Mouse (Mus musculus): ENCODE results near the gene Smoc1. TPM values are rescaled to one million over a fixed set of nuclear protein-coding genes. Genes with fewer than 3 reads are reported as not detected.

Gene Smoc1
- 27.8 and 29.9 TPM in 2 replicates for polyA plus RNA-seq (2015; fragmentation: Nextera tagmentation; extraction: Ambion mirVana)

- peak within 1 kb of the TSS; percentile 57 for H3K27ac ChIP-seq
- peak within 1 kb of the TSS; percentile 76 for H3K9ac ChIP-seq
- H3K4me1 ChIP-seq = peaks cover 17% of the 10 kb centered on the region
- H3K4me2 ChIP-seq = peak within 1 kb of the TSS; percentile 94
- 4% methylated on average over 41 of the region's 42 CpGs for WGBS
- peak within 1 kb of the TSS; percentile 89 for H3K4me3 ChIP-seq
- peak; percentile 94 for ATAC-seq (replicated peaks)
- H3K9me3 ChIP-seq = no peaks in the 10 kb centered on the region
- H3K36me3 ChIP-seq (replicated peaks) = no peaks in the 10 kb centered on the region
- H3K27me3 ChIP-seq (replicated peaks) = no peaks in the 10 kb centered on the region; the same call in 1 of the 2 replicates
Observed at GRCm38 (mm10) chr12:81026277-81026994, at the start of gene Smoc1. TSS of gene Smoc1 (plus strand) at chr12:81026808.

GRCm38 (mm10) chr12:80982326-80982725, 44.3 kb upstream of the Smoc1 start:
- H3K4me1 ChIP-seq = no peaks in the 10 kb centered on the region
- under 1% methylated on average over 7 of the region's 7 CpGs for WGBS
- H3K36me3 ChIP-seq (replicated peaks) = no peaks in the 10 kb centered on the region
- no peak overlapping the region for H3K9ac ChIP-seq
- ATAC-seq (replicated peaks) = no peak
- H3K4me2 ChIP-seq = no peak overlapping the region
- no peak overlapping the region for H3K27ac ChIP-seq
- no peaks in the 10 kb centered on the region for H3K27me3 ChIP-seq (replicated peaks)
- no peak overlapping the region for H3K4me3 ChIP-seq
- no peaks in the 10 kb centered on the region for H3K9me3 ChIP-seq

- Histone ChIP-seq H3K27ac (no peak overlapping the region), H3K36me3 (replicated peaks) (no peaks in the 10 kb centered on the region), H3K4me1 (no peaks in the 10 kb centered on the region), H3K9me3 (no peaks in the 10 kb centered on the region), H3K4me3 (no peak overlapping the region), H3K4me2 (no peak overlapping the region), H3K9ac (no peak overlapping the region), H3K27me3 (replicated peaks) (no peaks in the 10 kb centered on the region)
- WGBS = 80% methylated on average over 9 of the region's 9 CpGs
- ATAC-seq (replicated peaks) = no peak
Observed at GRCm38 (mm10) chr12:80983695-80984094, 42.9 kb upstream of the Smoc1 start.

GRCm38 (mm10) chr12:80986628-80987027, 40.0 kb upstream of the Smoc1 start:
- Histone ChIP-seq H3K4me3 (no peak overlapping the region), H3K9me3 (no peaks in the 10 kb centered on the region), H3K4me2 (no peak overlapping the region), H3K27me3 (replicated peaks) (no peaks in the 10 kb centered on the region), H3K36me3 (replicated peaks) (no peaks in the 10 kb centered on the region), H3K27ac (no peak overlapping the region), H3K4me1 (no peaks in the 10 kb centered on the region), H3K9ac (no peak overlapping the region)
- WGBS = 82% methylated on average over 4 of the region's 4 CpGs
- no peak for ATAC-seq (replicated peaks)

GRCm38 (mm10) chr12:80988286-80988685, 38.3 kb upstream of the Smoc1 start:
- no peaks in the 10 kb centered on the region for H3K27me3 ChIP-seq (replicated peaks)
- no peak overlapping the region for H3K9ac ChIP-seq
- no peaks in the 10 kb centered on the region for H3K9me3 ChIP-seq
- no peak overlapping the region for H3K27ac ChIP-seq
- no peak overlapping the region for H3K4me2 ChIP-seq
- H3K36me3 ChIP-seq (replicated peaks) = no peaks in the 10 kb centered on the region
- no peaks in the 10 kb centered on the region for H3K4me1 ChIP-seq
- no peak overlapping the region for H3K4me3 ChIP-seq
- 92% methylated on average over 3 of the region's 3 CpGs for WGBS
- ATAC-seq (replicated peaks) = no peak

GRCm38 (mm10) chr12:80990901-80991445, 35.6 kb upstream of the Smoc1 start:
- 53% methylated on average over 13 of the region's 13 CpGs for whole genome bisulfite sequencing
- Histone ChIP-seq H3K9ac (no peak overlapping the region), H3K4me3 (no peak overlapping the region), H3K9me3 (no peaks in the 10 kb centered on the region), H3K27me3 (replicated peaks) (no peaks in the 10 kb centered on the region), H3K4me2 (no peak overlapping the region), H3K27ac (no peak overlapping the region), H3K4me1 (no peaks in the 10 kb centered on the region), H3K36me3 (replicated peaks) (no peaks in the 10 kb centered on the region)
- no peak for ATAC-seq (replicated peaks)

- no peak overlapping the region for H3K9ac ChIP-seq
- no peaks in the 10 kb centered on the region for H3K9me3 ChIP-seq
- H3K27ac ChIP-seq = no peak overlapping the region
- H3K4me1 ChIP-seq = no peaks in the 10 kb centered on the region
- H3K36me3 ChIP-seq (replicated peaks) = no peaks in the 10 kb centered on the region
- no peak for ATAC-seq (replicated peaks)
- H3K27me3 ChIP-seq (replicated peaks) = no peaks in the 10 kb centered on the region
- no peak overlapping the region for H3K4me2 ChIP-seq
- 88% methylated on average over 10 of the region's 10 CpGs for WGBS
- no peak overlapping the region for H3K4me3 ChIP-seq
Observed at GRCm38 (mm10) chr12:80991806-80992205, 34.8 kb upstream of the Smoc1 start.

GRCm38 (mm10) chr12:80992540-80993122, 34.0 kb upstream of the Smoc1 start:
- H3K9ac ChIP-seq = no peak overlapping the region
- H3K36me3 ChIP-seq (replicated peaks) = no peaks in the 10 kb centered on the region
- WGBS = 77% methylated on average over 8 of the region's 8 CpGs
- no peaks in the 10 kb centered on the region for H3K4me1 ChIP-seq
- no peak for ATAC-seq (replicated peaks)
- H3K4me2 ChIP-seq = no peak overlapping the region
- H3K9me3 ChIP-seq = no peaks in the 10 kb centered on the region
- no peak overlapping the region for H3K27ac ChIP-seq
- H3K4me3 ChIP-seq = no peak overlapping the region
- H3K27me3 ChIP-seq (replicated peaks) = no peaks in the 10 kb centered on the region

- WGBS = 88% methylated on average over 1 of the region's 1 CpGs
- Histone ChIP-seq H3K27ac (no peak overlapping the region), H3K9me3 (no peaks in the 10 kb centered on the region), H3K9ac (no peak overlapping the region), H3K4me3 (no peak overlapping the region), H3K4me1 (peaks cover 4% of the 10 kb centered on the region), H3K4me2 (no peak overlapping the region), H3K36me3 (replicated peaks) (no peaks in the 10 kb centered on the region), H3K27me3 (replicated peaks) (no peaks in the 10 kb centered on the region)
- ATAC-seq (replicated peaks) = no peak
Observed at GRCm38 (mm10) chr12:80993773-80994172, 32.8 kb upstream of the Smoc1 start.

- Histone ChIP-seq H3K9ac (no peak overlapping the region), H3K27me3 (replicated peaks) (no peaks in the 10 kb centered on the region), H3K4me1 (peaks cover 7% of the 10 kb centered on the region), H3K4me3 (no peak overlapping the region), H3K36me3 (replicated peaks) (no peaks in the 10 kb centered on the region), H3K4me2 (no peak overlapping the region), H3K9me3 (no peaks in the 10 kb centered on the region), H3K27ac (no peak overlapping the region)
- no peak for ATAC-seq (replicated peaks)
- WGBS = 90% methylated on average over 4 of the region's 4 CpGs
Observed at GRCm38 (mm10) chr12:80995326-80995725, 31.3 kb upstream of the Smoc1 start.

GRCm38 (mm10) chr12:80997652-80998051, 29.0 kb upstream of the Smoc1 start:
- Histone ChIP-seq H3K4me2 (no peak overlapping the region), H3K9ac (no peak overlapping the region), H3K4me3 (no peak overlapping the region), H3K36me3 (replicated peaks) (no peaks in the 10 kb centered on the region), H3K27me3 (replicated peaks) (no peaks in the 10 kb centered on the region), H3K4me1 (peaks cover 7% of the 10 kb centered on the region), H3K27ac (no peak overlapping the region), H3K9me3 (no peaks in the 10 kb centered on the region)
- ATAC-seq (replicated peaks) = no peak
- 70% methylated on average over 4 of the region's 4 CpGs for WGBS

GRCm38 (mm10) chr12:80998528-80999221, 27.9 kb upstream of the Smoc1 start:
- no peaks in the 10 kb centered on the region for H3K9me3 ChIP-seq
- 3% methylated on average over 33 of the region's 33 CpGs for WGBS
- H3K4me3 ChIP-seq = peak overlapping the region; percentile 27
- no peaks in the 10 kb centered on the region for H3K27me3 ChIP-seq (replicated peaks)
- H3K36me3 ChIP-seq (replicated peaks) = no peaks in the 10 kb centered on the region
- peaks cover 7% of the 10 kb centered on the region for H3K4me1 ChIP-seq
- peak overlapping the region; percentile 41 for H3K4me2 ChIP-seq
- H3K9ac ChIP-seq = no peak overlapping the region
- peak; percentile 75 for ATAC-seq (replicated peaks)
- no peak overlapping the region for H3K27ac ChIP-seq
